Mouse (Mus musculus): ENCODE results near the gene Gtf2i.

DNA sequence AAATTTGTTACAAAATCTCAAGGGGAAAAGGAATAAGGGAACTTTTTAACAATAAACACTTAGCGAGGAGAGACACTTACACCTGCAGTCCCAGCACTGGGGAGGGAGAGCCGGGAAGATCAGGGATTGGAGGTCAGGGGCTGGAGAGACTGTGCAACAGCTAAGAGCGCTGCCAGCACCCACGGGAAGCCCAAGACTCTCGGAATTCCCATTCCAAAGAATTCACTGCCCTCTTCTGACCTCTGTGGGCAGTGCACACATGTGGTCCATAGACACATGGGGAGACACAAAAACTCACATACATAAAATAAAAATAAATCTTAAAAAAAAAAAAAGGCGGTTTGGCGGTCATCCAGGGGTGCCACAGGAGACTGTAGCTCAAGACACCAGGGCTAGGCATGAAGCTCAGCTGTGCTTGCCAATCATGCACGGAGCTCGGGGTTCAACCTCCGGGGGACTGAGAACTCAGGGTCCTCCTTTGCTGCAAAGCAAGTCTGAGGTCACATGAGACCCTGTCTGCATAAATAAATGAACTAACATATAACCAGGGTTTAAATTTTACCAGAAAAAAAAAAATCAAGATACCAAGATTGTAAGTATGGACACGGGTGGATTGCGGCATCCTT is 24.5 kb downstream of the Gtf2i start:
- TF ChIP-seq HCFC1 (IDR thresholded peaks at IDR 0.05; ENCODE audit: borderline replicate concordance, insufficient read depth, low read length) (no peak), MAFK (IDR thresholded peaks at IDR 0.05; ENCODE audit: insufficient read depth, low read depth, low read length) (no peak), ZNF384 (IDR thresholded peaks at IDR 0.05; ENCODE audit: low read depth, low read length) (no peak), ZC3H11A (IDR thresholded peaks at IDR 0.05; ENCODE audit: borderline replicate concordance, low read depth, low read length) (no peak)

Data from ES-E14 (cell line).